Mouse (Mus musculus) urinary bladder, postnatal 36 days (tissue): ENCODE data around the gene Alg5.
"Not testable (repeated sequence)": the region's sequence is repeated elsewhere in the genome, so short reads cannot be mapped to it uniquely, and the experiment has no call there.

Experiments
- DNase-seq, 2 experiments: peaks; one replicate each; pipeline ENCODE4 v3.0.0; 2022; ENCODE audit warnings: low spot score in 2 of 2, mixed read lengths in 1 of 2

Alg5 gene

DNA sequence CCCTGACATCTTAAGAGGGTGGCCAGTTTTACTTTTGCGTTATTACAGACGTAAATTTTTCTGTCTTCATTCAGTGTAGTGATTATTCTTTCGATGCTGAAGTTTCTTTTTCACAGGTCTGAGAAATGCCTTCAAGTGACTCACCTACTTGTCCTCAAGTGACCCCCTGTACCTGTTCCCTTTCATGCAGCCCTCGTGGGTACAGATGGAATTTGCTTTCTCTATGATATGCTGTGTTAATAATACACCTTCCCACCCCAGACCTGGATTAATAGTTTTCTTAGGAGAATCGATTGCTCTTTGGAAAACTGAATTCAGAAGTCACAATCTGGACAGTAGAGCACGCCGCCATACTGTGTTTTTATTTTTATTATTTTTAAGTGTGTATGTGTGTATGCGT lies 2.0 kb downstream of the Alg5 start:
- DNase-seq, result no peak

DNA sequence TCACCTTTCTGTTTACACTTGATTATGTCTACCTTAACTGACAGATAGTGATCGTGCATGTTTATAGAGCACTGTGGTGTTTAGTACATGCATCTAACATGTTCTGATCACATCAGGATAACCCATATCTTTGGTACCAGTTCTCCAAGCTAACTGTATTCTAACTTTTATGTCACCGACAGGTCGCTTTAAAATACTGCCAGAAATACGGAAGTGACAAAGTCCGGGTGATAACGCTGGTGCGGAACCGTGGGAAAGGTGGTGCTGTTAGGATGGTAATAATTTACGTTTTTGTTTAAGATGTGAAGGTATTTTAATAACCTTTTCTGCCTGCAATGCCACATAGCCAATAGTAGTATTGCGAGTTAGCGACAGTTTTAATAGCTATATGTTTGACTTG lies 6.6 kb downstream of the Alg5 start:
- no peak for DNase-seq

DNA sequence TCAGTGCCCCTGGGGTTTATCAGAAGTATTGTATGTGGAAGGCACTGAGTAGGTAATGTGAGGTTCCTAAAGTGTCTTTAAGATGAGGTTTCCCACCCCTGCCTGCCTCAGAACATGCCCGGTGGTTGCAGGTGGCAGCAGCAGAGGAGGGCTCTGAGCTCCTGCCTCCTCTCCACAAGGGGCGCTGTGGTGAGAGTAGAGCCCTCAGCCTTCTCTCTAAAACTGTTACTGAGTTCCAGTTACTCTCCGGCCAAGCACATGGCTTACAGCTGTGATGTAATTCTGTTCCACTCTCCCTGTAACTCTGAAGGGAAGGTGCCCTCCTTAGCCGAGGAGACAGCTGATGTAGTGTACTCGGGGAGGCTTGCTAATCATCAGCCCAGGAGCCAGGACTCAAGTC lies 10.5 kb downstream of the Alg5 start:
- no peak for DNase-seq

DNA sequence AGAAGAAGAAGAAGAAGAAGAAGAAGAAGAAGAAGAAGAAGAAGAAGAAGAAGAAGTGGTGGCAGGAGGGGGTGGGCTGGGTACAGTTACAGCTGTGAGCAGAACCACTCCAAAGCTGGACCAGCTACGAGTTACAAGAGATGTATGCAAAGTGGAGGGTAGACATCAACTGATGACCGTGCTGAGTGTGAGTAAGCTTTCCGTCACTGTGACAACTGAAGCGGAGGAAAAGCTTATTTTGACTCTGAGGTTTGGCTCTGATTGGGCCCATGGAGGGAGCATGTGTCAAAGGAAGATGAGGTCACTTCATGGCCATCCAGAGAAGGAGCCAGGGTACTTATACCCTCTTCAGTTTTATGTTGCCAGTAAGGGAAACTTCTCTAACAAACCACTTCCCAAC lies 18.1 kb downstream of the Alg5 start:
- no peak for DNase-seq

DNA sequence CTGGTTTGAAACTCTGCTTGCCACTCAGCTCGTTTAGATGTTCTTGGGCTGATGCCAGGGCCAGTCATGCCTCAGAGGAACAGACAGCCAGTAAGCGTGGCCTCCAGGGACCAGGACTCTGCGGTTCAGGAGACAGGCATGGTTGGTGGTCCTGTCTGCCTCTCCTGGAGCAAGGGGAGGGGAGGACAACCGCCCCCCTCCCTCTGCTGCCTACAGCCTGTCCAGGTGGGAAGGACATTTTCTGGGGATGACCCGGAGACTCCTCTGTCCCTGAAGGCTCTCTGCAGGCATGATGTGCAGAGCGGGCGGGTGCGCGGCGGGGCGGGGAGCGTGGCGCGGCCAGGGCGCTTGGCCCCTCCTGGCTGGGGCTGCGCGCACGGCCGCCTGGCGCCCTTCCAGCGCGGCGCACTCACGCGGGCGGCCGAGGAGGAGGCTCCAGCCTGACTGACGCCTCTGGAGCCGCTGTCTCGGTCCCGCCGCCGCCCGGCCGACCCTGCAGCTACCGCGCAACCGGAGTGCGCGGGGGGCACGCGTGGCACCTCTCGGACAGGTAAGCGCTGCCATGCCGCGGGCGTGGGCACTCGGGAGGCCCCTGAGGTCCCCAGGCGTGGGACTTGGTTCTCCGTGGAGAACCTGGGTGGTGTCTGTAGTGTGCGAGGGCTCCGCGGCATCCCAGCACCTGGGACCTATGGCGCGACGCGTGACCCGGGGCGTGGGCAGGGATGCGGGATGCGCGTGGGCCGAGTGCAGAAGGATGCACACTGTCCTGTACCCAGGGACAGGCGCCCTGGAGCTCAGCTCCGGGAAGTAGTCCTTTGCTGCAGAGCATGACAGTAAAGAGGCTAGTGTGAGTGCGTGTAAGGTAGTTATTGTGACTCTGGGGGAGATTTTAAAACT lies 20.1 kb downstream of the Alg5 start, which contains the start of gene Smad9:
Gene Smad9 (plus strand): TSS at position 438 of the 897 bp plus-strand sequence.
- DNase-seq, result peak; percentile 38 to 57

DNA sequence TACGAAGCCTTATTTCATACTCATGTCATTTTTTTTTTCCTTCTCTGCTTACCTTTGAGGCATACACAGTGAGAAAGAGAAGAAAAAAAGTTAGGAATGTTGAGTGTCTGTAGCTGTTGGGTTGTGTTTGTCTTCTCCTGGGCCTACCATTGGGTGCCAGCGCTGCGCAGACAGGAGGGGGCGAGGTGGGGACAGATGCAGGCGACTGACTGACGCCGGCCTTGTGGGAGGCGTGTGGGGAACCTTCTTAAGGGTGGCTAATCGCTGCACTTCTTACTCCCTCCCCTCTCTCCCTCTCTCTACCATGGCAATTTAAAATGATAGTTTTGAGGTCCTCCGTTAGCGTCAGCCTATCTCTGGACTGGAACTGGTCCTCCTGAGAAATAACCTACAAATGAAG lies 20.7 kb downstream of the Alg5 start:
- DNase-seq, result peak in 1 of 2 experiments; percentile 18

DNA sequence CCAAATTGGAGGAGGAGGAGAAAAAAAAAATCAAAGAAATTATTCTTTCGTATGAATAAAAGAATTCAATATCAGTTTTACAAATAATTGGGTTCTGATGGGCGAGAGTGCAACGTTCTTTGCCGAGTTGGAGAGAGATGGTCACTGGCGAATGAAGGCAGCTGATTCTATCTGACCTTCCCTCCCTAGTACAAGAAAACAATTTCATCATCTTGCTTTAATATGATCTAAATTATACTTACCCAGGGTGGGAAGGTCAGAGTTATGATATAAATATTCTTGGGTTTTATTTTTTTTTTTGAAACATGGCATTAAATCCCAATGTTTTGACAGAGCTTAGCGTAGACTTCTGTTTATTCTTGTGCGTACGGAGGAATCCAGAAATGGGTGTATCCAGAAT lies 22.1 kb downstream of the Alg5 start:
- no peak for DNase-seq

DNA sequence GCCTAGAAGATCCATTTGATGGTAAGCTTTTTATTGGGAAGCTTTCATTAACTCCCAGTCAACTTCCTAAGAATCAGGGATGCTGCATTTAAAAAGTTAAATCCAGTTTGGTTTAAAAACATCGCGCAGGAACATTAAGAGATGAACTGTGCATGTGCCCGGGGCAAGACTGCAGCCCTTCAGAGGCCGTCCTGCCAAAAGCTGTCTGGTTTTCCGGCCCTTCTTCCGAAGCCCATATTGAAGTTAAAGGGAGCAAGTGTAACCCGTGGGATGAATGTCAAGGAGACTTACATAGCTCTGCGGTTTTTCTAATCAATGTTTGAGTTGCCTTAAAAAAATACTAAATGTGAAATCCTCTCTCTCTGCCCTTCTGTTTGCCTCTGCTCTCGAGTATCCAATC lies 23.9 kb downstream of the Alg5 start:
- DNase-seq, result no peak

DNA sequence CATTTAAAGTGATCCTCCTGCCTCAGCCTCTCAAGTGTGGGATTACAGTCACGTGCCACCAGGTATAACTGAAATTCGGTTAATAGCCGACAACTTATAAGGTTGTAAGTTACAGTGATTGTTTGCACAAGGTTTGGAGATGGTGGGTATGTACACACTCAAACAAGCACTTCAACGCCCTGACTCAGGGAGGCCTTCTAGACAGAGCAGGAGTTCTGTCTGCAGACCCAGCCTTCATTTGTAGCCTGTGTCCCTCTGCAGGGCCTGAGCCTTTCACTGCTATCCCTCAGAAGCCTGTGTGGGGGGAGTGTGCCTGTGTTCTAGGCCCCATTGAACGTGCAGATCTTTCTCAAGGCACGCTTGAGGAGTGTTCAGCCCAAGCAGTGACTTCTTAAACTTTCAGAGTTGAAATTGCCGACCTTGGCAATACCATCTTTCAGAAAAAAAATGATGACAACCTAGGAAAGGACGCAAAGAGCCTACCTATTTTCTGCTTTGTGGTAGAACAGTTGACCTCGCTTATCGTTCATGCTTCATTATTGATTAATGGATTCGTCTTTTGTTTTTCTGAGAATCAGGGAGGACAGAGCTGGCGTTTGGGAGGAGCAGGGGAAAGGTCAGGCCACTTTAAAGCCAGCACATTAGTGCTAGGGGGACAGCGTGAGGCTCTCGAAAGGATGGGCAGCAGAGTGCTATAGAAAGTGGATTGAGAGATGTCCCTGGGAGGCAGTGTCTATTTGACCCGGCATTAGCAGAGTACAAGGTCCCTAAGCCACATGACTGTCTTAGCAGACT lies 25.2 kb downstream of the Alg5 start:
- no peak for DNase-seq

DNA sequence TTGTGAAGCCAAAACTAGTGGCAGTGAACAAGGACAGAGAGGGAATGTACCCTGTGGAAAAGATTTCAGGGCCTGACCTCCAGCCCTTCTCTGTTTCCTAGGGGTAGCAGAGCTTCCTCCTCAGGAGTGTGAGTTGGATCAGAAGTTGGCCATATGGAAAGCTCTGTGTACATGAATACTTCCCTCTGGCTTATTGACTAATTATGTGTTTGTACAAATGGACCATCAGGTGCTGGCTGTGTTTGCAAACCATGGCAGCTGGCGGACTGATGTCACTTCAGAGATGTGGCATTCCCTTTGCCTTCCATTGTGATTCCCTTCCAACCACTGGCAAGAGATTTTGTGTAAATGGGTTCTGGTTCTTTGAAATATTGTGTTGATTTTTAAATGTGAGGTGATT lies 25.9 kb downstream of the Alg5 start:
- no peak for DNase-seq

DNA sequence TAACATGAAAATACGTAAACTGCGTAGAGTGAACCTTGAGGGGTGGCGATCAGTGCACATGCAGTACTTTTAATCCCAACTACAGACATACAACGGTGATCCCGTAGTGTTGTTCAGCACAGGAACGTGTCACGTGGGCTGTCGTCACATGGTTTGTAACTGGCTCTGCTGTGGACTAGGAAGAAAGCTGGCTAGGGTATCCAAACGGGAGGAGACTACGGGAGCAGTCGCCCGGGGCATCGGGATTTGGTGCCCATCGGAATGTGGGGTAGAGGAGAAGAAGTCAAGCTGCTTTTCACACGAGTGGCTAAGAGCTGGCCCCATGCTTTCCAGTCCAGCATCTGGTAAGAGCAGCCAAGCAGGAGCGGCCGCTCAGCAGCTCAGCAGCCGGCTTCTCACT lies 29.1 kb downstream of the Alg5 start:
- no peak for DNase-seq

DNA sequence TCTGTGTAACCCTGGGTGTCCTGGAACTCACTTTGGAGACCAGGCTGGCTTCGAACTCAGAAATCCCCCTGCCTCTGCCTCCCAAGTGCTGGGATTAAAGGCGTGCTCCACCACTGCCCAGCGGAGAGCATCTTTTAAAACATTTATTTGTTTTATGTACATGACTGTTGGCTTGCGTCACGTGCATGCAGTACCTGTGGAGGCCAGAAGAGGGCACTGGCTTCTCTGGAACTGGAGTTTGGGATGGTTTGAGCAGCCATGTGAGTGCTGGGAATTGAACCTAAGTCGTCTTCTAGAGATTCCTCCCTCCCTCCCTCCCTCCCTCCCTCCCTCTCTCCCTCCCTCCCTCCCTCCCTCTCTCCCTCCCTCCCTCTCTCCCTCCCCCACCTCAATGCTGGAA lies 30.2 kb downstream of the Alg5 start:
- DNase-seq, result not testable (repeated sequence)

DNA sequence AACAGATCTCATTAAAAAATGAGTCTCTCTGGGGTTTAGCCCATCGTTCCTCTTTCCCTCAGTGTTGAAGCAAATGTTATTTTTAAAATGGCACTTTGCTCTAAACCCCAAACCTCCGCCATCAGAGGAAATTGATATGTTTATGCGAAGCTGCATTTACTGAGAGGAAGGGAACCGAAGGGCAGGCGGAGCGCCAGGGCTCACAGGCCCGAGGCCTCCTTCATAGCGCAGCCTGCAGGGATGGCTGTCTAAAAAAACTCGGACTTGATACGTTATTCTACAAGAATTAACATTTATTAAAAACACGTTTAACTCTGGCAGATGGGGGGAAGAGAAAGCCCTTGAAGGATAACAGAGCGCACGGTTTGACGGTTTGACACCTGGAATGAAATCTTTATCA lies 30.7 kb downstream of the Alg5 start:
- no peak for DNase-seq

DNA sequence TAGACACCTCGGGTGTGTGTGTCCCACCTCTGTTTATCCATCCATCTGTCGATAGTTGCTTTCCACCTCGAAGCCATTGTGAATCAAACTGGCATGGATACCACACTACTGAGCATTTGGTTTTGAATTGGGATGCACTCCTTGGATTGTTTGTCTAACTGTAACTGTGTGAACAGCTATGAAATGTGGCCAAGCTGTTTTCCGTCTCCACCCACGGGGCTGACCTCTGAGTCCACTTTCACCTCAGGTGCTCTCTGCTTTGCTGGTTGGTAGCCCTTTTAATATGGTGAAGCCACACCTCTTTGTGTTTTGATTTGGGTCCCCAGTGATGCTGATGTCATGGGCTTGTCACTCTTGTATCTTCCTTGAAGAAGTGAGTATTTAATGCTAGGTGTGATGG lies 31.5 kb downstream of the Alg5 start:
- no peak for DNase-seq

DNA sequence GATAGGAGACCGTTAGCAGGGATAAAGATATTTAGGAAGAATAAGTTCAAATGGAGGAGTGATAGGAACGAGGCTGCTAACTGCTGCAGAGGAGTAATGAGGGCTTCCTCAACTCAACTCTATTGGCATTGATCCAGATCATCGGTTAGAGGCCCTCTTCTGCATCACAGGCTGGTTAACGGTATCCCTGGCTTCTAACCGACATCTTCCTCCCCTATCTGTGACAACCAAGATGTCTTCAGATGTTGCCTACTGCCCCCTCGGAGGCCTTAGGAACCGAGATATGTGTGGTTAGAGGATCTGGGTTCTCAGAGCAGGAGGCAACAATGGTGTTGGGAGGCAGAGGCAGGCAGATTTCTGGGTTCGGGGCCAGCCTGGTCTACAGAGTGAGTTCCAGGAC lies 33.3 kb downstream of the Alg5 start:
- DNase-seq, result no peak

DNA sequence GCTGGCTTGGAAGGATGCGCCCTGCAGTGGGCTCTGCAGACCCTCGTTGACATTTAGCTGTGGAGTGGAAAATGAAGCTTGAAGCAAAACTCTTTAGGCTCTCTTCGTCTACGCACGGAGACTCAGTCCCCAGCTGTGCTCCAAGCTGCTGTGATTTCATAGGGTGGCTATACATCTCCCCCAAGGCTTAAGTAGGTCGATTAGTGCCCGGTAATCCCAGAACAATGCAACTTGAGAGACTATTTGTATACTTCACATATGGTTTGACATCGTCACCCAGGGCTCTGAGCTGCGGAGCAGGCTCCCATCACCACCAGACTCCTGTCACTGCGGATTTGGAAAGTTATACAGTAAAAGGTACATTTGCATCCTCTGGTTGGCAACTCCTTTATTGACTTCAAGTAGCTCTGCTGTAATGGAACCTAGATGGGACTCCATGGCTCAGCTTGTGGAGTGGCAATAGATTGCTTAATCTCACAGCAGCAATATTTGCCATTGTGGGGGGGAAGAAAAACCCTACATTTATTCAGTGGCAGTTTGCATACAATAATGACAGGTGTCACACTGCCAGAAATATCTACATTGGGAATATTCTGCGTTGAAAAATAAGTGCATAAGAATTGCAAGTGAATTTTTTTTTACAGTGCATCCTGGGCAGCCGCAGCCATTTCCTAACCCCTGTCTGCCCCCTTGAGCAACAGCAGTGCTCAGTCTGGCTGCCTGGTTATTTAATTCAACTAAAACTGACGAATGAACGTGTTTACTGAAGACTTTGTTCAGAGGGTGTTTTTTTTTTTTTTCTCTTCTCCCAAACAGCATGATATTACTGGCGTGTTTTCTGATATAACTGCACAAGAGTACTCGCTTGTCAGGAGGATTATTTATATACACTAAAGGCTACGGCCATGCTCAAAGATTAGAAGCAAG lies 34.3 kb downstream of the Alg5 start:
- DNase-seq, result no peak

DNA sequence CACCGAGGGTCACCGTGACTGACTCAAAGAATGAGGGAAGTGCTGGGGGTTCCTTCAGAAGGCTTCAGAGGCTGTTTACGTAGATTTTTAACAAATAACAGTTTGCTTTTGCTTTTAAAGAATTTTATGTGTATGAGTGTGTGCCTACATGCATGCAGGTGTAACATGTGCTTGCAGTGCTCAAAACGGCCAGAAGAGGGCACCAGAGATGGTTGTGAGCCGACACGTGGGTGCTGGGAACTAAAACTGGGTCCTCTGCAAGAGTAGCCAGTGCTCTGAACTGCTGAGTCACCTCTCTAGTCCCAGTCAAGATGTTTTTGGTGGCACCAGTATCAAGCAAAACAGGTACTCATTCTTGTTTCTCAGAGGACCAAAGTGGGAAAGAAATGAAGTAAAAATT lies 38.3 kb downstream of the Alg5 start:
- no peak for DNase-seq

DNA sequence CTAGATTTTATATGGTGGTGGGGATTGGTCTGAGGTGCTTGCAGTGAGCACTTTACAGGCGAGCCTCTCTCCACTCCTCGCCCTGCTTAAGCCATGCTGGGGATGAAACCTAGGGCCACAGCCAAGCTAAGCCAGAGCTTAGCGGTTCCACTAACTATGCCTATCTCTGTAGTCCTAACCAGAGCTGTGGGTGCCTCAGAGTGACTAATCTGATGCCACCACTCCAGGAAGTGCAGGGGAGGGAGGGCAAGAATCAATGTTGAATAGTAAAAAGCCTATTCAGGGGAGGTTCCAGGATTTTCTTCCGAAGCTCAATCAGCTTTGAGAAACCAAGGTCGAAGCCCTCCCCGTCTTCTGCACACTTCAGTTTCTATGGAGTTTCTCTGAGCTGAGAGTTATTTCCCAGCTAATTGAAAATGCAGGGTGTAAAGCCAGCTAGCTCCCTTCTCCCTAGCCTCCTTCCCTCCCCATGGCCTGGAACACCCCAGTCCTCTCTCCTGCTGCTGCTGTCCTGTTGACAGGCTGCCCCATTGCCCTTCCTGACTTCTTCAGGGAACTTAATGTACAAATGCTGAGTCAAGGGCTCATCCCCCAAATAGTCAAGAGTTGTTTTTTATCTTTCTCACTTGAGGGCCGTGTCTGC lies 40.8 kb downstream of the Alg5 start:
- DNase-seq, result no peak

DNA sequence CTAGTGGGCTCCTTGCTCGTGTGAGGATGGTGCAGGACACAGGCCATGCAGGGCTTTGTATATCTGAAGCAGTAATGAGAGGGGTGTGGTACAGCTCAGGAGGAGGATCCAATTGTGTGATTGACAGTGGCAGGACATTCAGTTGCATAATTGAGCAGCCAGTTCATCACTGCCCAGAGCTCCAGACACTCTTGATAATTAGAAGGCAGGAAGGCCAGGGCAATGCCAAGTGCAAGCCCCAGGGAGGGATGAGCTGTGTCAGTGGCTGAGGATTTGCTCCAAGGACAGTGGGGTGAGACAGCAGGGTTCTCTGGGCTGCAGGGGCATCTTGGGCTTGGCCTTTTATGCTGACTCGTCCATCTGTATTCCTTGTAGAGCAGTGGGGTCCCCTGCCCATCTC lies 55.3 kb downstream of the Alg5 start:
- no peak for DNase-seq

DNA sequence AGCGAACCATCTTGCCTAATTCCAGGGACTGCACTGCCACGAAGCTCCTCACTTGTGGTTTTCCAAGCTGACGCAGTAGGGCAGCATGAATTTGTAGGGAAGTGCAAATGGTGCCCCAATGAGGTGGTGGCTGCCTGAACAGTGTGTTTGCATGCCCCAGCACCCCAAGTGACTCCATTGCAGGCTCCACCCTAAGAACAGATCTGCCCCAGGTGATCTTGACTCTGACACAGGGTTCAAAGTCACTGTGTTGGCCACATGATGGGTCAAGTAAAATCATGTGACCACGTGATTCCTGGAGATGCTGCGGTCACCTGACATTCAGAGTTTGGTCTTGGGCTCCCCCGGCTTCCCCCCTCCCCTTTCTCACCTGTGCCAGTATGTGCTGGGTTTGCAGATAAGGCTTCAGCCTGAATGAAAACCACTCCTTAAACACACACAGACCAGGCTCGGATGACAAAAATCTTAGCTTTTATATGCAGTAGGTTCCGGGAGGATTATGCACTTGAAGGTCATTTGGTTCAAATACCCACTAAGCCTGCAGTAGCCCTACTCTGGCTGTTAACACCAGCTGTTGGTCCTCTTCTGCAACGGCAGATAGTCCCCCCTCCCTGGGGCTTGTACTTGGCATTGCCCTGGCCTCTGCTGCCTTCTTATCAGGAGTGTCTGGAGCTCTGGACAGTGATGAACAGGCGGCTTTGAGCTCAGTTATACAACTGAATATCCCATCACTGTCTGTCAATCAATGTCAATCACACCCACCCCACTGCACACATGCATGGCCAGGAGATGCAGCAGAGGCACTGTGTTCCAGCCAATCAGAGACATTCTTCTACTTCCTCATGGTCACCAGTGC lies 56.7 kb downstream of the Alg5 start:
- no peak for DNase-seq
